Mouse (Mus musculus) NIH3T3 (cell line): ENCODE measurements around the gene Stoml3.
A peak's percentile ranks its signal among the peaks of the same experiment; 100 is the strongest.

Source experiments
- DNase-seq: peaks from one replicate; pipeline ENCODE4 v3.0.0-alpha.2; 2012; ENCODE audit warnings: low read depth

The Stoml3 gene

GRCm38 (mm10) chr3:53478419-53479046, 9.9 kb upstream of the Stoml3 start:
- no peak for DNase-seq

- DNase-seq = no peak
Observed at GRCm38 (mm10) chr3:53483414-53484059, 4.9 kb upstream of the Stoml3 start.

GRCm38 (mm10) chr3:53486561-53486960, 1.9 kb upstream of the Stoml3 start:
- no peak for DNase-seq

- no peak for DNase-seq
Observed at GRCm38 (mm10) chr3:53486996-53487576, 1.4 kb upstream of the Stoml3 start.

GRCm38 (mm10) chr3:53498351-53498905, 10.0 kb downstream of the Stoml3 start:
- no peak for DNase-seq

GRCm38 (mm10) chr3:53502428-53502827, 14.0 kb downstream of the Stoml3 start:
- DNase-seq = peak; percentile 48

GRCm38 (mm10) chr3:53513096-53513495, 24.6 kb downstream of the Stoml3 start:
- no peak for DNase-seq

- no peak for DNase-seq
Observed at GRCm38 (mm10) chr3:53514221-53515065, 26.0 kb downstream of the Stoml3 start.

GRCm38 (mm10) chr3:53522794-53523193, 34.3 kb downstream of the Stoml3 start:
- no peak for DNase-seq

GRCm38 (mm10) chr3:53525737-53526136, 37.3 kb downstream of the Stoml3 start:
- DNase-seq = peak; percentile 38

- no peak for DNase-seq
Observed at GRCm38 (mm10) chr3:53530305-53530704, 41.9 kb downstream of the Stoml3 start.

- DNase-seq = no peak
Observed at GRCm38 (mm10) chr3:53532091-53532490, 43.6 kb downstream of the Stoml3 start.

GRCm38 (mm10) chr3:53552691-53553090, 64.2 kb downstream of the Stoml3 start:
- DNase-seq = no peak

- no peak for DNase-seq
Observed at GRCm38 (mm10) chr3:53555031-53555952, 66.8 kb downstream of the Stoml3 start.

GRCm38 (mm10) chr3:53557388-53558214, 69.1 kb downstream of the Stoml3 start:
- peak; percentile 5 for DNase-seq
